Mouse (Mus musculus): ENCODE results near the gene Prickle1. TPM values are rescaled to one million over a fixed set of nuclear protein-coding genes. Genes with fewer than 3 reads are reported as not detected.

The Prickle1 gene
- polyA plus RNA-seq, 1 experiment from 2014 or later: 27.7 TPM

DNA sequence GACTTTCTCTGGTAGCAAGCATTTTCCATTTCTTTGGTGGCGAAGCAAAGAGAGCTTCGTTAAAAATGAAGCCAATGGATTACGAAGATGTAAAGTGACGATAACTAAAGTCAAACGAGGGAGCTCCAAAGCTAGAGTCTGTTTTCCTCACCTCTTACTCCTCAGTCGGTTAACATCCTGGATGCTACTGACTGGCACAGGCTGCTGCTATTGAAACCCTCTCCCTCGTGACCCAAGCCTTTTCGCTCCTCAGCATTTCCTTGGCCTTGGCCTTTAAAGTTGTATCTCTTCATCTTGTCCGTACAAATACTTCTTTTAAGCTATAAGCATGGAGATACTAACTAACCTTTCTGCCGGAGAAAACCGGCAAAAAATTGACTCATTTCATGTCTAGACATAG lies 1.3 kb upstream of the Prickle1 start:
- no peak overlapping the region for H3K9ac ChIP-seq (ENCODE audit: low read depth, low read length)
- 49% methylated on average over 11 of the region's 11 CpGs for WGBS
- no peaks in the 10 kb centered on the region for H3K9me3 ChIP-seq (ENCODE audit: control insufficient read depth, low read length)
- H3K4me3 ChIP-seq (ENCODE audit: low read length): peak overlapping the region; percentile 89; the same call in 1 of the 2 replicates
- H3K4me1 ChIP-seq (ENCODE audit: control insufficient read depth, insufficient read depth, low read length): peaks cover 28% of the 10 kb centered on the region
- no peak overlapping the region for H3K27ac ChIP-seq (ENCODE audit: low read depth, low read length)
- H3K4me2 ChIP-seq (replicated peaks; ENCODE audit: low read depth, low read length): peak overlapping the region; percentile 82
- no peaks in the 10 kb centered on the region for H3K36me3 ChIP-seq (ENCODE audit: control insufficient read depth, insufficient read depth, low read length)
- ATAC-seq (ENCODE audit: low FRiP score, low TSS enrichment): no peak
- no peaks in the 10 kb centered on the region for H3K27me3 ChIP-seq (ENCODE audit: control insufficient read depth, insufficient read depth, low read length)

DNA sequence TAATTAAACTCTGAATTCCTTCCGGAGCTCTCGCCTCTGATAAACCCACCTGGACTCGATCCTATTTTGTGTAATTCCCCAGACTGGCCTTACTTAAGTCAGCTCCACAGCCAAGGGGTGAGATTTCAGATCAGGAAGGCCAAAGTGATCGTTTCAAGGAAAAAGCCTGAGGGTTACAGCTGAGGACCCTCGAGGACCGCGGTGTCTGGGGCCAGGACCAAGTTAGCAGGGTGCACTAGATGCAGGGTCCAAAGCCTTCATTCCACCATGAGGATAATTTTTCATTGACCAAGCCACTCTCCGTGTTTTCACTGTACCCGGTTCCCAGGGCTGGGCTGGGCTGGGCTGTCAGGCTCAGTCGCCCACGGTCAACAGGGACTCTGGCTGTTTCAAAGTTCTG lies 594 bp upstream of the Prickle1 start:
- WGBS: 1% methylated on average over 11 of the region's 11 CpGs
- ATAC-seq (ENCODE audit: low FRiP score, low TSS enrichment): peak; percentile 63

DNA sequence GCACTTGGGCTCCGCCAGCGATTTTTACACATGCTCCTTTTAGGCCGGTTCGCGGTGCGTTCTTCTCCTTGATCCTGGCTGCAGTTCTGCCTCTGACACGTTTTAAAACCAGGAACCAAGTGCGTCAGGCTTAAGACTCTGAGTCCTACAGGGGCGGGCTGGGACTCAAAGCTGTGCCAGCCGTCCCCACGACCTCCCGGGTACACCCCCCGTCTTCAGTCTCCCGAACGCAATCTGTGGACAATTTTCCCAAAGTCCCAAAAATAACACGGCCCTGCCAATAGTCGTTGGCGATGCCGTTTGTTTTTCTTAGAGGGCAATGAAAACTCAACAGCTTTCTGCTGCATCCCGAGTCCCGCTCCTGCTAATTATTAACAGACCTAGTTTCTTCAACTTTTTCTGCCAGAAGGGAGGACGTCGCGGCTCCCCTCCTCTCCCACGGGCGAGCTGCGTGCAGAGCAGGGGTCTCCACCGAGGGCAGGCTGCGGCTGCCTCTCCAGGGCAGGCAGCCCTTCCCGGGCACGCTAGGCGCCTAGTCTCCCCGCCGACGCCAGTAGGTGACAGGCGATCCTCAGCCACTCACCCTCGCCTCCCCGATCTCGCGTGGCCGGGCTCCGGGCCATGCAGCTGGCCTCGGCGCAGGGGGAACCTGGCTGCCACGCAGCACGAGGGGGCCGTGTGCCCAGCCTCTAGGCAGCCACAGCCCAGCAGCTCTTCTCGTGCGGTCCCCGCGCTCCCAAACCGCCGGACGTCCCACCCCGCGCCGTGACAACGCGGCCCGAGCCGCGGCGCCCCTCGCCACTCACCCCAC lies 598 bp downstream of the Prickle1 start:
- peak; percentile 61 for ATAC-seq (ENCODE audit: low FRiP score, low TSS enrichment)
- no peaks in the 10 kb centered on the region for H3K36me3 ChIP-seq (ENCODE audit: control insufficient read depth, insufficient read depth, low read length)
- WGBS: under 1% methylated on average over 52 of the region's 64 CpGs
- peak overlapping the region; percentile 94 for H3K9ac ChIP-seq (ENCODE audit: low read depth, low read length)
- H3K4me2 ChIP-seq (replicated peaks; ENCODE audit: low read depth, low read length): peak overlapping the region; percentile 82
- peak overlapping the region; percentile 89 for H3K4me3 ChIP-seq (ENCODE audit: low read length)
- no peaks in the 10 kb centered on the region for H3K27me3 ChIP-seq (ENCODE audit: control insufficient read depth, insufficient read depth, low read length)
- H3K4me1 ChIP-seq (ENCODE audit: control insufficient read depth, insufficient read depth, low read length): peaks cover 36% of the 10 kb centered on the region
- H3K9me3 ChIP-seq (ENCODE audit: control insufficient read depth, low read length): no peaks in the 10 kb centered on the region
- H3K27ac ChIP-seq (ENCODE audit: low read depth, low read length): peak overlapping the region; percentile 92

More for the DNA sequence above, 594 bp upstream of the Prickle1 start:
- no peaks in the 10 kb centered on the region for H3K9me3 ChIP-seq (ENCODE audit: control insufficient read depth, low read length)
- peaks cover 32% of the 10 kb centered on the region for H3K4me1 ChIP-seq (ENCODE audit: control insufficient read depth, insufficient read depth, low read length)
- peak overlapping the region; percentile 82 for H3K4me2 ChIP-seq (replicated peaks; ENCODE audit: low read depth, low read length)
- peak overlapping the region; percentile 79; the same call in 1 of the 2 replicates for H3K27ac ChIP-seq (ENCODE audit: low read depth, low read length)
- H3K4me3 ChIP-seq (ENCODE audit: low read length): peak overlapping the region; percentile 89
- peak overlapping the region; percentile 94 for H3K9ac ChIP-seq (ENCODE audit: low read depth, low read length)
- no peaks in the 10 kb centered on the region for H3K36me3 ChIP-seq (ENCODE audit: control insufficient read depth, insufficient read depth, low read length)
- H3K27me3 ChIP-seq (ENCODE audit: control insufficient read depth, insufficient read depth, low read length): no peaks in the 10 kb centered on the region

DNA sequence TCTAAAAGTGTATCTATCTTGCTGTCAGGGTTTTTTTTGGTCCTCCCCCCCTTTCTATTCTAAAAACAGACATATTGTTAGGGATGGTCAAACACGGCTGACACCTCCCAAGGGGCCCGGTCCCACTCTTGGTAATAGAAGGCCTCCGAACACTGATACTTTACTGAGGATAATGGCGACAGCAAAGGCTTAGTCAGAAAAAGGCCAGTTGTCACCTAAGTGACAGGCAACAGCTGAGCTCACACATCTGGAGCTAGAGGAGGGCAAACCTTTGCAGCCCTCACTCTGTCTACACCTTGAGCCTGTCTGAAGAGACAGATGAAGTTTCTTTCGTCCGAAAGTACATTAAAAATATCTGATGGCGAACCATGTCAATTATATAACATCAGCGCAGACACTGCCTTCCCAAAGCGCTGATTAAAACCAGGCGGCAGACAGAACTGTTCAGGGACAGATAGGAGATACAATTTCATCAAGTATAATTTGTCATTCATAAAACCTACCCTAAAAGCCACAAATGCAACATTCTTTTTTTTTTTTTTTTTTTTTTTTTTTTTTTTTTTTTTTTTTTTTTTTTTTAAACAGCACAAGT lies 1.3 kb downstream of the Prickle1 start:
- H3K27ac ChIP-seq (ENCODE audit: low read depth, low read length): no peak overlapping the region; the same call in 1 of the 2 replicates
- peak overlapping the region; percentile 51; the same call in 1 of the 2 replicates for H3K9ac ChIP-seq (ENCODE audit: low read depth, low read length)
- no peaks in the 10 kb centered on the region for H3K27me3 ChIP-seq (ENCODE audit: control insufficient read depth, insufficient read depth, low read length)
- peaks cover 41% of the 10 kb centered on the region for H3K4me1 ChIP-seq (ENCODE audit: control insufficient read depth, insufficient read depth, low read length)
- H3K9me3 ChIP-seq (ENCODE audit: control insufficient read depth, low read length): no peaks in the 10 kb centered on the region
- WGBS: 4% methylated on average over 10 of the region's 10 CpGs
- ATAC-seq (ENCODE audit: low FRiP score, low TSS enrichment): no peak
- no peaks in the 10 kb centered on the region for H3K36me3 ChIP-seq (ENCODE audit: control insufficient read depth, insufficient read depth, low read length)
- peak overlapping the region; percentile 89 for H3K4me3 ChIP-seq (ENCODE audit: low read length)
- H3K4me2 ChIP-seq (replicated peaks; ENCODE audit: low read depth, low read length): peak overlapping the region; percentile 82

DNA sequence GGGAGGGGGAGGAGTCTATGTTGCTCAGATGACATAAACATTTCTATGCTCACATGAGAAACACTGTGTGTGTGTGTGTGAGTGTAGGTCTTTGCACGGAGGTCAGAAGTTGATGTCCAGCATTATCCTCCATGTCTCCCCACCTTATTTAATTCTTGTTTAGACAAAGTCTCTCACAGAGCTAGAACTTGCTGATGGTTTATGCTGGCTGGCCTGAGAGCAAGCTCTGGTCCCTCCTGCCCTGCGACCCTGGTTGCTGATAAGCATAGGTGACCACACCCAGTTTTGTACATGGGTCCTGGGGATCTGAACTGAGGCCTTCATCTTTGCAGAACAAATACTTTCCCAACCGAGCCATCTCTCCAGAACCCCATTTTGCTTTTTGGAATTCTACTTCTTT lies 3.1 kb downstream of the Prickle1 start:
- Histone ChIP-seq H3K27me3 (ENCODE audit: control insufficient read depth, insufficient read depth, low read length) (no peaks in the 10 kb centered on the region), H3K27ac (ENCODE audit: low read depth, low read length) (no peak overlapping the region; the same call in 1 of the 2 replicates), H3K4me3 (ENCODE audit: low read length) (no peak overlapping the region), H3K9ac (ENCODE audit: low read depth, low read length) (no peak overlapping the region), H3K36me3 (ENCODE audit: control insufficient read depth, insufficient read depth, low read length) (no peaks in the 10 kb centered on the region), H3K9me3 (ENCODE audit: control insufficient read depth, low read length) (no peaks in the 10 kb centered on the region), H3K4me2 (replicated peaks; ENCODE audit: low read depth, low read length) (peak overlapping the region; percentile 51; the same call in 1 of the 2 replicates), H3K4me1 (ENCODE audit: control insufficient read depth, insufficient read depth, low read length) (peaks cover 41% of the 10 kb centered on the region)
- WGBS: 67% methylated on average over 3 of the region's 3 CpGs
- no peak for ATAC-seq (ENCODE audit: low FRiP score, low TSS enrichment)

DNA sequence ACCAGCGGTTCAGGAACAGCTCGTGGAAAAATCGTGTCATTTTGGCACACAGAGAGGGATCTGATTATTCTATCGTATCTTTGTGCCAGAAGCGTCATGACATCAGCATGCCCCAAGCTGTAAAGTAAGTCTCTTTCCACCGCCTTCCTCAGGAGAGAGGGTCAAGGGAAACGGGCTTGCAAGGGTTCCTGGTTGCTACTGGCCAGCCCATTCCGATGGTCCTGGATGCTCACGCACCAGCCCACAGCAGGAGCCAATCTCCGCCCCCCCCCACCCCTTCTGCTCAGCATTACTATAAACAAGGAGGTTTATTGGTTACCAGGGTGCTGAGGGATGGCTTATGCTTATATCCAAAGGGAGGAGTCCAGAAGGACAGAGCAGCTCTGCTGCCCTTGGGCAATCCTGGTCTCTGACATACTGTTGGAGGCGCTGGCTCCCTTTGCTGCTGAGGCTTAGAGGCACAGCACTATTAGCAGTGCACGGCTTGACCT lies 3.8 kb downstream of the Prickle1 start:
- 4% methylated on average over 12 of the region's 12 CpGs for whole genome bisulfite sequencing
- Histone ChIP-seq H3K9ac (ENCODE audit: low read depth, low read length) (peak overlapping the region; percentile 25; the same call in 1 of the 2 replicates), H3K4me2 (replicated peaks; ENCODE audit: low read depth, low read length) (peak overlapping the region; percentile 51), H3K4me3 (ENCODE audit: low read length) (peak overlapping the region; percentile 15; the same call in 1 of the 2 replicates), H3K27ac (ENCODE audit: low read depth, low read length) (no peak overlapping the region; the same call in 1 of the 2 replicates), H3K9me3 (ENCODE audit: control insufficient read depth, low read length) (no peaks in the 10 kb centered on the region), H3K36me3 (ENCODE audit: control insufficient read depth, insufficient read depth, low read length) (no peaks in the 10 kb centered on the region), H3K27me3 (ENCODE audit: control insufficient read depth, insufficient read depth, low read length) (no peaks in the 10 kb centered on the region), H3K4me1 (ENCODE audit: control insufficient read depth, insufficient read depth, low read length) (peaks cover 37% of the 10 kb centered on the region)
- ATAC-seq (ENCODE audit: low FRiP score, low TSS enrichment): peak; percentile 55

DNA sequence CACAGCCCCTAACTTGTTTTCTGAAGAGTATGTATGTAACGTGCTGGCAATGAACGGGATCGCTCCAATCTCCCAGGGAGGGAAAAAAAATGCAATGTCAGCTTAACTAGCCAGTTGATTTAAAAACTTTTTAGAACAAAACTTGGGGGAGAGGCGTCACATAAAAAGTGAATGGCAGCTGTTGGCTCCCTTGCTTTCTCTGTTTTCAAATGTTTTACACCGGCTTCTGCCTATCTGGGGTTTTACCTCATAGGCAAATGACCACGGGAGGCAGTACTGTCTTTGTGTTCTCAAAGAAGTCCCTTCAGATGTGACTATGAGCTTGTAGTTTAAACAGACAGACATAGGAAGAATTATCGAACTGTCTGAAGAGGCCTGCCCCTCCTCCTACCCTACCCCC lies 4.3 kb downstream of the Prickle1 start:
- Histone ChIP-seq H3K27me3 (ENCODE audit: control insufficient read depth, insufficient read depth, low read length) (no peaks in the 10 kb centered on the region), H3K4me2 (replicated peaks; ENCODE audit: low read depth, low read length) (peak overlapping the region; percentile 51), H3K4me1 (ENCODE audit: control insufficient read depth, insufficient read depth, low read length) (peaks cover 32% of the 10 kb centered on the region), H3K4me3 (ENCODE audit: low read length) (peak overlapping the region; percentile 15; the same call in 1 of the 2 replicates), H3K9me3 (ENCODE audit: control insufficient read depth, low read length) (no peaks in the 10 kb centered on the region), H3K9ac (ENCODE audit: low read depth, low read length) (peak overlapping the region; percentile 25; the same call in 1 of the 2 replicates), H3K27ac (ENCODE audit: low read depth, low read length) (no peak overlapping the region; the same call in 1 of the 2 replicates), H3K36me3 (ENCODE audit: control insufficient read depth, insufficient read depth, low read length) (no peaks in the 10 kb centered on the region)
- WGBS: 22% methylated on average over 7 of the region's 7 CpGs
- ATAC-seq (ENCODE audit: low FRiP score, low TSS enrichment): no peak

DNA sequence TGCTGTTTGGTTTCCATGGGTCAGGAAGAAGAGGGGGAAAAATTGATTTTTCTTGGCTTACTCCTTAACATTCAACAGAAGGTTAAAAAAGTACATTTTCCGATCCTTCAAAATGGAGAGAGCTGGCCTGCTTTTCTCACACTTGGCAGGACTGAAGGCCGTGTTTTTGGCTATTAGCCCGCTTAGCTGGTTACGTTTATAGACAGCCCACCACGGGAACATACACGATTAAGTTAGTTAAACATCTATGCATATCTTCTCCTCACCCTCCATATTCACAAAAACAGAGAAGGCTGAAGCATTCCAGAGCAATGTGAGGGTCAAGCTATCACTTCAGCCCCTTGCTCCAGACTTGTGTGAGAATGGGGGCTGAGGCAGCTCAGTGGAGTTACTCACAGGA lies 7.3 kb downstream of the Prickle1 start:
- WGBS: 90% methylated on average over 6 of the region's 6 CpGs
- no peak overlapping the region for H3K27ac ChIP-seq (ENCODE audit: low read depth, low read length)
- H3K27me3 ChIP-seq (ENCODE audit: control insufficient read depth, insufficient read depth, low read length): no peaks in the 10 kb centered on the region
- no peaks in the 10 kb centered on the region for H3K9me3 ChIP-seq (ENCODE audit: control insufficient read depth, low read length)
- ATAC-seq (ENCODE audit: low FRiP score, low TSS enrichment): no peak
- H3K4me3 ChIP-seq (ENCODE audit: low read length): no peak overlapping the region
- H3K4me2 ChIP-seq (replicated peaks; ENCODE audit: low read depth, low read length): no peak overlapping the region
- H3K9ac ChIP-seq (ENCODE audit: low read depth, low read length): no peak overlapping the region
- peaks cover 3% of the 10 kb centered on the region; the same call in 1 of the 2 replicates for H3K36me3 ChIP-seq (ENCODE audit: control insufficient read depth, insufficient read depth, low read length)
- peaks cover 26% of the 10 kb centered on the region for H3K4me1 ChIP-seq (ENCODE audit: control insufficient read depth, insufficient read depth, low read length)
